Mouse (Mus musculus) thymus, adult 2 months (tissue): Measurements from ENCODE around the gene Amotl1.

Source experiments
- CTCF ChIP-seq: fragments of 200-500 bp; IDR thresholded peaks from 2 replicates; pipeline ENCODE4 v1.5.1; 2012; ENCODE audit warnings: mild to moderate bottlenecking, control low read depth, low read length, moderate library complexity, borderline replicate concordance; ENCODE audit not compliant: control insufficient read depth, poor library complexity, insufficient read depth; ENCODE audit errors: extremely low read depth
- POLR2A ChIP-seq: fragments of 200-500 bp; IDR thresholded peaks from 2 replicates; pipeline ENCODE4 v1.6.1; 2012; ENCODE audit warnings: mild to moderate bottlenecking, low read length, control low read depth, moderate library complexity; ENCODE audit not compliant: control insufficient read depth, poor library complexity, insufficient read depth; ENCODE audit errors: extremely low read depth

DNA sequence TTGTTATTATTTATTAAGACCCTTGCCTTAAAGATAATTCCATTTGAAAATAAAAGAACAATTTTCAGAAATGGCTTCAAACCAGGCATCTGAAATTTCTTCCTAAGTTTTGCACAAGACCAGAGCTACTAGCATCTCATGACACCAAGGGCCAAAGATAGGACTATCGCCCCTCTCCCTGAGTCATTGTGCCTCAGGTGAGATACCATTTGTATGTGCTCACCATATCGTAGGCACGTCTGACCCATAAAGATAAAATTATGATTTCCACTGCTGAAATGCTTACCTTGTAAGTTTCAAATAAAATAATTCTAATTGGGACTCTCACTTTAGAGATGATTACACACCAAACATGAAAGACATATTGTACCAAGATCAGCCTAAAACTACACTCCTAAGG lies 47.4 kb downstream of the Amotl1 start:
- TF ChIP-seq POLR2A = no peak
- no peak for TF ChIP-seq CTCF
